Mouse (Mus musculus) embryonic facial prominence, embryonic 10.5 days (tissue): ENCODE results near the gene Cby1. TPM values are rescaled to one million over a fixed set of nuclear protein-coding genes. Genes with fewer than 3 reads are reported as not detected.
"Not testable (repeated sequence)": the region's sequence is repeated elsewhere in the genome, so short reads cannot be mapped to it uniquely, and the experiment has no call there.

Experiments
- DNase-seq: peaks from one replicate; pipeline ENCODE4 v3.0.0-alpha.2; 2017; ENCODE audit warnings: low spot score
- H3K27ac ChIP-seq: fragments of 300-500 bp; sonication (generic); replicated peaks from 2 replicates; pipeline ENCODE4 v1.5.1; 2016; ENCODE audit warnings: mild to moderate bottlenecking
- H3K27me3 ChIP-seq: fragments of 300-500 bp; sonication (generic); replicated peaks from 2 replicates; pipeline ENCODE4 v1.6.1; 2016; ENCODE audit warnings: low read depth, mild to moderate bottlenecking; ENCODE audit not compliant: poor library complexity, severe bottlenecking
- H3K36me3 ChIP-seq: fragments of 300-500 bp; sonication (generic); replicated peaks from 2 replicates; pipeline ENCODE4 v1.6.1; 2016; ENCODE audit warnings: mild to moderate bottlenecking, moderate library complexity
- H3K4me1 ChIP-seq: fragments of 300-500 bp; sonication (generic); 2 replicates; pipeline ENCODE4 v1.6.1; 2016
- H3K4me3 ChIP-seq: fragments of 300-500 bp; sonication (generic); 2 replicates; pipeline ENCODE4 v1.5.1; 2016; ENCODE audit warnings: mild to moderate bottlenecking, moderate library complexity
- H3K9me3 ChIP-seq: fragments of 300-500 bp; sonication (generic); 2 replicates; pipeline ENCODE4 v1.6.1; 2016; ENCODE audit warnings: mild to moderate bottlenecking
- WGBS: fragments of 180-500 bp; shearing (Covaris S2); methylation state at CpG from one replicate; pipeline ENCODE4 v1.1.7; 2016; 5-methylcytosine and 5-hydroxymethylcytosine counted together
- polyA plus RNA-seq: library from polyadenylated mRNA; unstranded; fragments of >200 nt; fragmentation: Nextera tagmentation; extraction: Ambion mirVana; gene quantifications from 2 replicates; pipeline ENCODE4 v1.2.1, GENCODE M21; 2016

Cby1 gene
- polyA plus RNA-seq, 1 experiment from 2014 or later = 69.6 TPM

GRCm38 (mm10) chr15:79651481-79651880 lies 7.5 kb upstream of the Cby1 start:
- Histone ChIP-seq H3K4me1 (no peaks in the 10 kb centered on the region), H3K4me3 (no peak overlapping the region), H3K9me3 (no peaks in the 10 kb centered on the region; the same call in 1 of the 2 replicates), H3K36me3 (peaks cover 27% of the 10 kb centered on the region), H3K27ac (no peak overlapping the region), H3K27me3 (no peaks in the 10 kb centered on the region)
- 81% methylated on average over 4 of the region's 4 CpGs for WGBS
- no peak for DNase-seq

- H3K27me3 ChIP-seq = no peaks in the 10 kb centered on the region
Observed at GRCm38 (mm10) chr15:79656451-79656850, 2.5 kb upstream of the Cby1 start.

GRCm38 (mm10) chr15:79657837-79658530 lies 1.0 kb upstream of the Cby1 start:
- Histone ChIP-seq H3K27me3 (no peaks in the 10 kb centered on the region), H3K36me3 (peaks cover 22% of the 10 kb centered on the region), H3K4me3 (peak overlapping the region; percentile 82), H3K4me1 (peaks cover 11% of the 10 kb centered on the region), H3K9me3 (0 out of 2 replicates have a peak, but pooled peaks cover 6% of the 10 kb centered on the region), H3K27ac (peak overlapping the region; percentile 94)
- WGBS = 4% methylated on average over 16 of the region's 16 CpGs
- peak; percentile 85 for DNase-seq

More at GRCm38 (mm10) chr15:79656451-79656850, 2.5 kb upstream of the Cby1 start:
- WGBS = 94% methylated on average over 14 of the region's 14 CpGs
- Histone ChIP-seq H3K36me3 (peaks cover 7% of the 10 kb centered on the region), H3K9me3 (peaks cover 1% of the 10 kb centered on the region; the same call in 1 of the 2 replicates), H3K27ac (no peak overlapping the region), H3K4me1 (peaks cover 11% of the 10 kb centered on the region), H3K4me3 (no peak overlapping the region)
- no peak for DNase-seq

GRCm38 (mm10) chr15:79661852-79662251 lies 2.9 kb downstream of the Cby1 start:
- Histone ChIP-seq H3K4me1 (peaks cover 11% of the 10 kb centered on the region), H3K9me3 (0 out of 2 replicates have a peak, but pooled peaks cover 6% of the 10 kb centered on the region), H3K4me3 (no peak overlapping the region), H3K27me3 (no peaks in the 10 kb centered on the region), H3K27ac (no peak overlapping the region), H3K36me3 (peaks cover 50% of the 10 kb centered on the region)
- peak; percentile 55 for DNase-seq
- WGBS = 70% methylated on average over 4 of the region's 4 CpGs

- 93% methylated on average over 8 of the region's 8 CpGs for WGBS
- H3K36me3 ChIP-seq = peaks cover 64% of the 10 kb centered on the region
- no peak overlapping the region for H3K27ac ChIP-seq
Observed at GRCm38 (mm10) chr15:79664666-79665065, 5.7 kb downstream of the Cby1 start.

GRCm38 (mm10) chr15:79669195-79669594 lies 10.2 kb downstream of the Cby1 start:
- Histone ChIP-seq H3K4me1 (peaks cover 6% of the 10 kb centered on the region), H3K9me3 (no peaks in the 10 kb centered on the region), H3K4me3 (no peak overlapping the region), H3K27me3 (no peaks in the 10 kb centered on the region), H3K27ac (no peak overlapping the region), H3K36me3 (peaks cover 57% of the 10 kb centered on the region)
- DNase-seq = no peak
- WGBS = 74% methylated on average over 10 of the region's 10 CpGs

More at GRCm38 (mm10) chr15:79664666-79665065, 5.7 kb downstream of the Cby1 start:
- H3K27me3 ChIP-seq = no peaks in the 10 kb centered on the region
- no peak overlapping the region for H3K4me3 ChIP-seq
- peaks cover 4% of the 10 kb centered on the region for H3K4me1 ChIP-seq
- 0 out of 2 replicates have a peak, but pooled peaks cover 6% of the 10 kb centered on the region for H3K9me3 ChIP-seq
- no peak for DNase-seq

GRCm38 (mm10) chr15:79670249-79670971 lies 11.4 kb downstream of the Cby1 start, which contains the start of gene Tomm22:
Gene Tomm22, plus strand, starts transcription at chr15:79670861.
- peak; percentile 93 for DNase-seq
- Histone ChIP-seq H3K36me3 (peaks cover 66% of the 10 kb centered on the region), H3K27me3 (no peaks in the 10 kb centered on the region), H3K4me1 (peaks cover 6% of the 10 kb centered on the region), H3K27ac (peak within 1 kb of the TSS; percentile 89), H3K4me3 (peak within 1 kb of the TSS; percentile 90), H3K9me3 (no peaks in the 10 kb centered on the region)
- WGBS = 20% methylated on average over 33 of the region's 33 CpGs

- no peaks in the 10 kb centered on the region for H3K27me3 ChIP-seq
- H3K36me3 ChIP-seq = peaks cover 66% of the 10 kb centered on the region
- H3K4me1 ChIP-seq = peaks cover 6% of the 10 kb centered on the region
- peak overlapping the region; percentile 90 for H3K4me3 ChIP-seq
- H3K9me3 ChIP-seq = no peaks in the 10 kb centered on the region
- no peak for DNase-seq
- WGBS = under 1% methylated on average over 37 of the region's 37 CpGs
- H3K27ac ChIP-seq = peak overlapping the region; percentile 89
Observed at GRCm38 (mm10) chr15:79670972-79671299, 11.9 kb downstream of the Cby1 start.

- not testable (repeated sequence) for DNase-seq, H3K9me3 ChIP-seq, H3K4me1 ChIP-seq, H3K27ac ChIP-seq, H3K27me3 ChIP-seq
- WGBS = 87% methylated on average over 11 of the region's 11 CpGs
- peak overlapping the region; percentile 90 for H3K4me3 ChIP-seq
- H3K36me3 ChIP-seq = peaks cover 66% of the 10 kb centered on the region
Observed at GRCm38 (mm10) chr15:79671828-79672348, 12.9 kb downstream of the Cby1 start.

GRCm38 (mm10) chr15:79677936-79678335 lies 18.9 kb downstream of the Cby1 start:
- Histone ChIP-seq H3K27me3 (no peaks in the 10 kb centered on the region), H3K4me3 (no peak overlapping the region), H3K9me3 (no peaks in the 10 kb centered on the region), H3K4me1 (peaks cover 7% of the 10 kb centered on the region), H3K27ac (no peak overlapping the region), H3K36me3 (peaks cover 66% of the 10 kb centered on the region)
- WGBS = 87% methylated on average over 2 of the region's 2 CpGs
- no peak for DNase-seq

GRCm38 (mm10) chr15:79681973-79682372 lies 23.0 kb downstream of the Cby1 start:
- DNase-seq = no peak
- Histone ChIP-seq H3K9me3 (no peaks in the 10 kb centered on the region), H3K4me3 (no peak overlapping the region), H3K36me3 (peaks cover 40% of the 10 kb centered on the region), H3K27me3 (no peaks in the 10 kb centered on the region), H3K27ac (no peak overlapping the region), H3K4me1 (peaks cover 44% of the 10 kb centered on the region)
- 89% methylated on average over 4 of the region's 4 CpGs for WGBS

- DNase-seq = no peak
- Histone ChIP-seq H3K4me3 (0 out of 2 replicates have a peak overlapping the region, but pooled peaks have one; percentile 5), H3K4me1 (peaks cover 44% of the 10 kb centered on the region), H3K36me3 (peaks cover 29% of the 10 kb centered on the region), H3K27ac (no peak overlapping the region), H3K9me3 (no peaks in the 10 kb centered on the region), H3K27me3 (no peaks in the 10 kb centered on the region)
- 88% methylated on average over 6 of the region's 6 CpGs for WGBS
Observed at GRCm38 (mm10) chr15:79683146-79683545, 24.1 kb downstream of the Cby1 start.
